Mouse (Mus musculus): ENCODE results near the gene Mecom.

DNA sequence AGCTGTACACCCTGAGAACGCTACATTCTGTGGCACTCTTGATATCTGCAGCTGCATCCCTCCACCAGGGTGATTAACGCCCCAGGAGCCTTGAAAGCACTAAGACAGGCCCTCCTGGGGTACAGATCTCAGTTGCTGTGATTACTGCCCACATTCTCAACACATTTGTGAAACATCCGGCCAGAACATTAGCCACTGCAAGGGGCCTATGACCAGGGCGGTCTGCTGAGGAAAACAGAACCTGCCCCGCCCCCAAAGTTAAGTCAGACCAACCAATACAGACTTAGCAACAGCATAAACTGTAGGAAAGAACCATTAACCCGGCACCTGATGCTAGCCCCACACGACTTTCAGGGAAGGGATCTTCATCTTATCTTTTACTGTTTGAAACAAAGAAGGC, 109.8 kb downstream of the Mecom start:
- TF ChIP-seq CTCF (IDR thresholded peaks at IDR 0.05; ENCODE audit: extremely low read depth, insufficient read depth, insufficient read length, insufficient replicate concordance): no peak
- no peak for TF ChIP-seq POLR2A (IDR thresholded peaks at IDR 0.05; ENCODE audit: low read depth, low read length)
